Mouse (Mus musculus): ENCODE results near the gene Cntnap2. TPM values are rescaled to one million over a fixed set of nuclear protein-coding genes. Genes with fewer than 3 reads are reported as not detected.

Cntnap2 gene
- polyA plus RNA-seq, 1 experiment from 2014 or later = 50.9 TPM

GRCm38 (mm10) chr6:45964494-45964893 is 905.3 kb downstream of the Cntnap2 start:
- Histone ChIP-seq H3K4me3 (no peak overlapping the region), H3K27ac (replicated peaks) (no peak overlapping the region), H3K4me2 (no peak overlapping the region), H3K9me3 (no peaks in the 10 kb centered on the region), H3K9ac (no peak overlapping the region), H3K4me1 (replicated peaks) (no peaks in the 10 kb centered on the region), H3K36me3 (no peaks in the 10 kb centered on the region), H3K27me3 (no peaks in the 10 kb centered on the region)
- ATAC-seq (ENCODE audit: low read depth) = no peak
- WGBS = 87% methylated on average over 1 of the region's 1 CpGs

GRCm38 (mm10) chr6:45974471-45975154 is 915.5 kb downstream of the Cntnap2 start:
- Histone ChIP-seq H3K36me3 (no peaks in the 10 kb centered on the region), H3K27ac (replicated peaks) (no peak overlapping the region), H3K27me3 (no peaks in the 10 kb centered on the region), H3K9me3 (no peaks in the 10 kb centered on the region), H3K4me1 (replicated peaks) (no peaks in the 10 kb centered on the region), H3K4me3 (no peak overlapping the region), H3K4me2 (no peak overlapping the region), H3K9ac (no peak overlapping the region)
- ATAC-seq (ENCODE audit: low read depth) = no peak
- WGBS = 76% methylated on average over 6 of the region's 6 CpGs

- Histone ChIP-seq H3K4me1 (replicated peaks) (no peaks in the 10 kb centered on the region), H3K4me2 (no peak overlapping the region), H3K27me3 (no peaks in the 10 kb centered on the region), H3K9me3 (no peaks in the 10 kb centered on the region), H3K9ac (no peak overlapping the region), H3K27ac (replicated peaks) (no peak overlapping the region), H3K36me3 (no peaks in the 10 kb centered on the region), H3K4me3 (no peak overlapping the region)
- WGBS = 88% methylated on average over 2 of the region's 2 CpGs
- ATAC-seq (ENCODE audit: low read depth) = no peak
Observed at GRCm38 (mm10) chr6:45979171-45979570, 920.0 kb downstream of the Cntnap2 start.

- 83% methylated on average over 3 of the region's 3 CpGs for WGBS
- no peak overlapping the region for H3K4me2 ChIP-seq
- no peak overlapping the region for H3K9ac ChIP-seq
- H3K27me3 ChIP-seq = no peaks in the 10 kb centered on the region
- H3K36me3 ChIP-seq = no peaks in the 10 kb centered on the region
- H3K4me3 ChIP-seq = no peak overlapping the region
- no peak for ATAC-seq (ENCODE audit: low read depth)
- no peaks in the 10 kb centered on the region for H3K4me1 ChIP-seq (replicated peaks)
- no peak overlapping the region for H3K27ac ChIP-seq (replicated peaks)
- H3K9me3 ChIP-seq = no peaks in the 10 kb centered on the region
Observed at GRCm38 (mm10) chr6:45988051-45988450, 928.9 kb downstream of the Cntnap2 start.

GRCm38 (mm10) chr6:45991086-45991485 is 931.9 kb downstream of the Cntnap2 start:
- Histone ChIP-seq H3K36me3 (no peaks in the 10 kb centered on the region), H3K9me3 (no peaks in the 10 kb centered on the region), H3K27ac (replicated peaks) (no peak overlapping the region), H3K4me3 (no peak overlapping the region), H3K4me1 (replicated peaks) (no peaks in the 10 kb centered on the region), H3K4me2 (no peak overlapping the region), H3K9ac (no peak overlapping the region), H3K27me3 (no peaks in the 10 kb centered on the region)
- ATAC-seq (ENCODE audit: low read depth) = no peak
- WGBS = 97% methylated on average over 1 of the region's 1 CpGs

- Histone ChIP-seq H3K36me3 (no peaks in the 10 kb centered on the region), H3K4me2 (no peak overlapping the region), H3K9me3 (no peaks in the 10 kb centered on the region), H3K27me3 (no peaks in the 10 kb centered on the region), H3K27ac (replicated peaks) (no peak overlapping the region), H3K4me3 (no peak overlapping the region), H3K9ac (no peak overlapping the region), H3K4me1 (replicated peaks) (no peaks in the 10 kb centered on the region)
- ATAC-seq (ENCODE audit: low read depth) = peak; percentile 69; the same call in 1 of the 2 replicates
- whole genome bisulfite sequencing = 55% methylated on average over 2 of the region's 2 CpGs
Observed at GRCm38 (mm10) chr6:46022515-46023143, 963.5 kb downstream of the Cntnap2 start.

- H3K36me3 ChIP-seq = no peaks in the 10 kb centered on the region
- H3K27me3 ChIP-seq = no peaks in the 10 kb centered on the region
- H3K4me2 ChIP-seq = no peak overlapping the region
- no peak for ATAC-seq (ENCODE audit: low read depth)
- WGBS = 79% methylated on average over 2 of the region's 2 CpGs
- H3K4me1 ChIP-seq (replicated peaks) = no peaks in the 10 kb centered on the region
- H3K4me3 ChIP-seq = no peak overlapping the region
- no peak overlapping the region for H3K27ac ChIP-seq (replicated peaks)
- H3K9ac ChIP-seq = no peak overlapping the region
- no peaks in the 10 kb centered on the region for H3K9me3 ChIP-seq
Observed at GRCm38 (mm10) chr6:46031821-46032594, 972.9 kb downstream of the Cntnap2 start.

GRCm38 (mm10) chr6:46033108-46033507 is 974.0 kb downstream of the Cntnap2 start:
- ATAC-seq (ENCODE audit: low read depth) = no peak
- WGBS = 77% methylated on average over 2 of the region's 2 CpGs
- no peak overlapping the region for H3K9ac ChIP-seq
- no peaks in the 10 kb centered on the region for H3K27me3 ChIP-seq
- no peak overlapping the region for H3K4me3 ChIP-seq
- no peaks in the 10 kb centered on the region for H3K9me3 ChIP-seq
- H3K4me2 ChIP-seq = no peak overlapping the region
- H3K4me1 ChIP-seq (replicated peaks) = no peaks in the 10 kb centered on the region
- H3K36me3 ChIP-seq = no peaks in the 10 kb centered on the region
- H3K27ac ChIP-seq (replicated peaks) = no peak overlapping the region

GRCm38 (mm10) chr6:46040671-46041070 is 981.5 kb downstream of the Cntnap2 start:
- H3K4me1 ChIP-seq (replicated peaks) = no peaks in the 10 kb centered on the region
- H3K4me3 ChIP-seq = no peak overlapping the region
- H3K36me3 ChIP-seq = no peaks in the 10 kb centered on the region
- no peaks in the 10 kb centered on the region for H3K9me3 ChIP-seq
- H3K27ac ChIP-seq (replicated peaks) = no peak overlapping the region
- H3K4me2 ChIP-seq = no peak overlapping the region
- 92% methylated on average over 4 of the region's 4 CpGs for WGBS
- H3K27me3 ChIP-seq = no peaks in the 10 kb centered on the region
- no peak overlapping the region for H3K9ac ChIP-seq
- ATAC-seq (ENCODE audit: low read depth) = no peak

GRCm38 (mm10) chr6:46080236-46080635 is 1021.1 kb downstream of the Cntnap2 start:
- no peak overlapping the region for H3K4me2 ChIP-seq
- no peak for ATAC-seq (ENCODE audit: low read depth)
- H3K4me3 ChIP-seq = no peak overlapping the region
- 34% methylated on average over 2 of the region's 2 CpGs for WGBS
- no peaks in the 10 kb centered on the region for H3K36me3 ChIP-seq
- H3K9ac ChIP-seq = no peak overlapping the region
- no peaks in the 10 kb centered on the region for H3K4me1 ChIP-seq (replicated peaks)
- no peaks in the 10 kb centered on the region for H3K9me3 ChIP-seq
- H3K27ac ChIP-seq (replicated peaks) = no peak overlapping the region
- no peaks in the 10 kb centered on the region for H3K27me3 ChIP-seq

GRCm38 (mm10) chr6:46081432-46081831 is 1022.3 kb downstream of the Cntnap2 start:
- Histone ChIP-seq H3K27ac (replicated peaks) (no peak overlapping the region), H3K4me2 (no peak overlapping the region), H3K4me1 (replicated peaks) (no peaks in the 10 kb centered on the region), H3K27me3 (no peaks in the 10 kb centered on the region), H3K36me3 (no peaks in the 10 kb centered on the region), H3K9ac (no peak overlapping the region), H3K9me3 (no peaks in the 10 kb centered on the region), H3K4me3 (no peak overlapping the region)
- ATAC-seq (ENCODE audit: low read depth) = no peak

- WGBS = 70% methylated on average over 1 of the region's 1 CpGs
Observed at GRCm38 (mm10) chr6:46143189-46143841, 1084.2 kb downstream of the Cntnap2 start.

More at GRCm38 (mm10) chr6:46143189-46143841, 1084.2 kb downstream of the Cntnap2 start:
- Histone ChIP-seq H3K36me3 (no peaks in the 10 kb centered on the region), H3K9me3 (no peaks in the 10 kb centered on the region), H3K4me3 (no peak overlapping the region), H3K9ac (no peak overlapping the region), H3K27me3 (no peaks in the 10 kb centered on the region), H3K4me2 (no peak overlapping the region), H3K4me1 (replicated peaks) (no peaks in the 10 kb centered on the region), H3K27ac (replicated peaks) (no peak overlapping the region)
- no peak for ATAC-seq (ENCODE audit: low read depth)

Measured in neural tube, embryonic 13.5 days (tissue).